Mouse (Mus musculus): ENCODE data around the gene Slc7a4. TPM values are rescaled to one million over a fixed set of nuclear protein-coding genes. Genes with fewer than 3 reads are reported as not detected.

Slc7a4 gene
- polyA plus RNA-seq (2015; fragmentation: Nextera tagmentation; extraction: Ambion mirVana), result 55.4 and 58.7 TPM in 2 replicates

GRCm38 (mm10) chr16:17583064-17583463 is at the start of gene Slc7a4:
Gene Slc7a4 (minus strand): TSS chr16:17583214.

GRCm38 (mm10) chr16:17619198-17620105 is 36.4 kb upstream of the Slc7a4 start, which contains the start of gene Smpd4:
Gene Smpd4 (plus strand): TSS chr16:17619354.

GRCm38 (mm10) chr16:17561751-17562208 is 21.2 kb downstream of the Slc7a4 start, which contains the start of gene P2rx6:
Gene P2rx6 (plus strand): TSS chr16:17561885.

GRCm38 (mm10) chr16:17561128-17561750 is 21.8 kb downstream of the Slc7a4 start, which contains the start of gene Lrrc74b:
Gene Lrrc74b (minus strand): TSS chr16:17561247.

GRCm38 (mm10) chr16:17530640-17531288 is 52.2 kb downstream of the Slc7a4 start, which contains the start of gene Thap7:
Gene Thap7 (minus strand): TSS chr16:17531136.

Other genes with a start within 250 kb of the Slc7a4 start
- gene Snap29, start 177.2 kb downstream of the Slc7a4 start, polyA plus RNA-seq (2015; fragmentation: Nextera tagmentation; extraction: Ambion mirVana), result 16.9 and 17.1 TPM in 2 replicates
- 43.5 and 57.2 TPM in 2 replicates for gene Pi4ka, start 176.9 kb downstream of the Slc7a4 start, polyA plus RNA-seq (2015; fragmentation: Nextera tagmentation; extraction: Ambion mirVana)
- 58.6 and 60.4 TPM in 2 replicates for gene Crkl, start 131.2 kb downstream of the Slc7a4 start, polyA plus RNA-seq (2015; fragmentation: Nextera tagmentation; extraction: Ambion mirVana)
- 10.7 and 14.5 TPM in 2 replicates for gene Aifm3, start 93.6 kb downstream of the Slc7a4 start, polyA plus RNA-seq (2015; fragmentation: Nextera tagmentation; extraction: Ambion mirVana)
- gene Lztr1, start 74.5 kb downstream of the Slc7a4 start, polyA plus RNA-seq (2015; fragmentation: Nextera tagmentation; extraction: Ambion mirVana), result 76.8 and 85.5 TPM in 2 replicates
- gene Thap7, start 52.1 kb downstream of the Slc7a4 start, polyA plus RNA-seq (2015; fragmentation: Nextera tagmentation; extraction: Ambion mirVana), result 63.9 and 64.6 TPM in 2 replicates
- 2.1 and 2.5 TPM in 2 replicates for gene Lrrc74b, start 22.0 kb downstream of the Slc7a4 start, polyA plus RNA-seq (2015; fragmentation: Nextera tagmentation; extraction: Ambion mirVana)
- 3.3 TPM in 2 replicates for gene P2rx6, start 21.3 kb downstream of the Slc7a4 start, polyA plus RNA-seq (2015; fragmentation: Nextera tagmentation; extraction: Ambion mirVana)
- 16.9 and 20.5 TPM in 2 replicates for gene Smpd4, start 36.1 kb upstream of the Slc7a4 start, polyA plus RNA-seq (2015; fragmentation: Nextera tagmentation; extraction: Ambion mirVana)
- gene Ccdc74a, start 63.3 kb upstream of the Slc7a4 start, polyA plus RNA-seq (2015; fragmentation: Nextera tagmentation; extraction: Ambion mirVana), result 38.1 and 38.7 TPM in 2 replicates
- gene Med15, start 149.7 kb upstream of the Slc7a4 start, polyA plus RNA-seq (2015; fragmentation: Nextera tagmentation; extraction: Ambion mirVana), result 31.0 and 35.2 TPM in 2 replicates
- gene Klhl22, start 176.4 kb upstream of the Slc7a4 start, polyA plus RNA-seq (2015; fragmentation: Nextera tagmentation; extraction: Ambion mirVana), result 68.8 and 72.8 TPM in 2 replicates
- gene Scarf2, start 214.1 kb upstream of the Slc7a4 start, polyA plus RNA-seq (2015; fragmentation: Nextera tagmentation; extraction: Ambion mirVana), result 4.0 and 5.4 TPM in 2 replicates
- 11.1 and 13.0 TPM in 2 replicates for gene B830017H08Rik, start 249.9 kb upstream of the Slc7a4 start, polyA plus RNA-seq (2015; fragmentation: Nextera tagmentation; extraction: Ambion mirVana)

Data from neural tube, postnatal 0 days (tissue).